Mouse (Mus musculus) layer of hippocampus, postnatal 25 days (tissue): ENCODE measurements around the gene Brdt. TPM values are rescaled to one million over a fixed set of nuclear protein-coding genes. Genes with fewer than 3 reads are reported as not detected.

Source experiments
- DNase-seq, 2 experiments: peaks; one replicate each; pipeline ENCODE4 v3.0.0; 2022; ENCODE audit warnings: mixed read lengths in 2 of 2, low spot score in 1 of 2; ENCODE audit errors: extremely low spot score in 1 of 2
- total RNA-seq, 2 experiments: library from RNA; stranded (reverse); gene quantifications; 2 replicates each; pipeline ENCODE4 v1.2.3; 2021

Gene Brdt
- total RNA-seq, 2 experiments from 2014 or later: 13.8 to 15.9 TPM

GRCm38 (mm10) chr5:107405361-107405760 is 74.4 kb downstream of the Brdt start:
- DNase-seq: no peak

GRCm38 (mm10) chr5:107410305-107410704 is 79.3 kb downstream of the Brdt start:
- DNase-seq: no peak

GRCm38 (mm10) chr5:107411326-107411725 is 80.4 kb downstream of the Brdt start:
- no peak for DNase-seq

GRCm38 (mm10) chr5:107412285-107412684 is 81.3 kb downstream of the Brdt start:
- no peak for DNase-seq

- DNase-seq: no peak
Measured at GRCm38 (mm10) chr5:107415098-107415497, 84.1 kb downstream of the Brdt start.

- no peak for DNase-seq
Measured at GRCm38 (mm10) chr5:107421676-107422075, 90.7 kb downstream of the Brdt start.

- no peak for DNase-seq
Measured at GRCm38 (mm10) chr5:107431249-107431648, 100.3 kb downstream of the Brdt start, which contains the start of gene Lpcat2b. Lpcat2b (plus strand) TSS chr5:107431549.

GRCm38 (mm10) chr5:107434001-107434400 is 103.0 kb downstream of the Brdt start:
- no peak for DNase-seq

GRCm38 (mm10) chr5:107436185-107436584 is 105.2 kb downstream of the Brdt start:
- no peak for DNase-seq

Other genes starting within 250 kb of the Brdt start
- 10 to 100 TPM; 13.3 to 16.3 TPM for gene Tgfbr3, start 41.5 kb upstream of the Brdt start, total RNA-seq
- gene Ephx4, start 71.6 kb downstream of the Brdt start, total RNA-seq: 10 to 100 TPM; 50.8 to 57.2 TPM
- under 1 TPM; 0.22 to 0.26 TPM for gene Lpcat2b, start 100.4 kb downstream of the Brdt start, total RNA-seq
- gene Btbd8, start 106.8 kb downstream of the Brdt start, total RNA-seq: 100 to 1,000 TPM; 106 to 107 TPM
- under 1 TPM; 0.27 to 0.49 TPM for gene Gm42669, start 176.5 kb downstream of the Brdt start, total RNA-seq
- gene 1700028K03Rik, start 203.6 kb downstream of the Brdt start, total RNA-seq: under 1 TPM; 0.57 to 0.75 TPM